Mouse (Mus musculus): ENCODE measurements around the gene Ppp4r3a. TPM values are rescaled to one million over a fixed set of nuclear protein-coding genes. Genes with fewer than 3 reads are reported as not detected.
A peak's percentile ranks its signal among the peaks of the same experiment; 100 is the strongest.

Ppp4r3a gene
- polyA plus RNA-seq, 1 experiment from 2014 or later, result 14.3 TPM

DNA sequence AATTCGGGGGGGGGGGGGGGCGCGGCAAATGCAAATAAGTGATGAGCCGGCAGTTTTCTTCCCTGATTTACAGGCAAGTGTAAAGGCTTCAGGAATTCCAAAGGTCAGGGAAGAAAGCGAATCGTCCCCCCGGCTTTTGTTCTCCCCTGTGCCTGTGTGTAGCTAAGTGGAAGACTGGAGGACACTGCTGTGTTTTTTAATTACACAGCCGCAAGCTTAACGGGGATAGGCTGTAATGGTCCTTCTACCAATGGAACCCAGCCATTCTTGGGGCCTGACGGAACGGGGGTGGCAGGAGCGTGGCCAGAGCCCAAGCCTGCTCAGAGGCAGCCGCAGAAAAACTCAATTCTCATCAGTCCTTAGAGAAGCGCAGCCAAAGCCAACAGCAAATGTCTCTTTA, 56.6 kb downstream of the Ppp4r3a start:
- no peaks in the 10 kb centered on the region for H3K9me3 ChIP-seq (ENCODE audit: control insufficient read depth, low read length)
- no peak overlapping the region for H3K9ac ChIP-seq (ENCODE audit: low read length)
- TF ChIP-seq EP300 (optimal IDR thresholded peaks at IDR 0.05), result no peak
- TF ChIP-seq CTCF (IDR thresholded peaks at IDR 0.05; ENCODE audit: low read depth), result no peak
- DNase-seq (ENCODE audit: low spot score) (no peak), ATAC-seq (ENCODE audit: low FRiP score, low TSS enrichment) (no peak)
- WGBS, result 18% methylated on average over 14 of the region's 14 CpGs
- H3K4me1 ChIP-seq (replicated peaks; ENCODE audit: control insufficient read depth, insufficient read depth), result no peaks in the 10 kb centered on the region
- H3K4me2 ChIP-seq (replicated peaks; ENCODE audit: low read depth), result peak overlapping the region; percentile 94
- no peaks in the 10 kb centered on the region for H3K36me3 ChIP-seq (ENCODE audit: control insufficient read depth, insufficient read depth, low read length)
- no peaks in the 10 kb centered on the region for H3K27me3 ChIP-seq (ENCODE audit: control insufficient read depth, insufficient read depth, low read length)
- H3K4me3 ChIP-seq (ENCODE audit: low read depth, low read length), result peak overlapping the region; percentile 64
- H3K27ac ChIP-seq (replicated peaks), result 0 out of 2 replicates have a peak overlapping the region, but pooled peaks have one; percentile 4

DNA sequence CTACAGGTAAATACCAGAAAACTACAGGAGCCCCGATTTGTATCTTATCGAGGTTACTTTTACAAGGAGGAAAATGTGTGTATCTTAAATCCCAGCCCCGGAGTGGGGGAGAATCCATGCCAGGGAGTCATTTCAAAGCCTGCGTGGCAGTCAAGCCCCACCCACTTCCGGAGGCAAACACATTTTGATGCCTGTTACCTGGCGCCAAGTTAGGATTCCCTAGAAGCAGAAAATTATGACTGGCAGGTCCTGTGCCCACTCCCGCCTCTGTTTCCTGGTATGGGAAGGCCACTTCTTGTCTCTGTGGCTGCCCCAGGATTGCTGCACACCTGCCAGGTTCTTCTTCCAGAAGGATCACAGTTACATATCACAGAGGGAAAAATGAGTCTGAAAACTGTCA, 57.0 kb downstream of the Ppp4r3a start:
- H3K27ac ChIP-seq (replicated peaks), result 0 out of 2 replicates have a peak overlapping the region, but pooled peaks have one; percentile 24
- H3K9me3 ChIP-seq (ENCODE audit: control insufficient read depth, low read length), result no peaks in the 10 kb centered on the region
- peak overlapping the region; percentile 94 for H3K4me2 ChIP-seq (replicated peaks; ENCODE audit: low read depth)
- no peaks in the 10 kb centered on the region for H3K27me3 ChIP-seq (ENCODE audit: control insufficient read depth, insufficient read depth, low read length)
- H3K4me1 ChIP-seq (replicated peaks; ENCODE audit: control insufficient read depth, insufficient read depth), result no peaks in the 10 kb centered on the region
- H3K9ac ChIP-seq (ENCODE audit: low read length), result no peak overlapping the region
- WGBS, result 49% methylated on average over 7 of the region's 7 CpGs
- no peaks in the 10 kb centered on the region for H3K36me3 ChIP-seq (ENCODE audit: control insufficient read depth, insufficient read depth, low read length)
- TF ChIP-seq EP300 (optimal IDR thresholded peaks at IDR 0.05), result no peak
- no peak for TF ChIP-seq CTCF (IDR thresholded peaks at IDR 0.05; ENCODE audit: low read depth)
- ATAC-seq (ENCODE audit: low FRiP score, low TSS enrichment) (peak; percentile 19; the same call in 1 of the 2 replicates), DNase-seq (ENCODE audit: low spot score) (peak; percentile 72)
- peak overlapping the region; percentile 64; the same call in 1 of the 2 replicates for H3K4me3 ChIP-seq (ENCODE audit: low read depth, low read length)

DNA sequence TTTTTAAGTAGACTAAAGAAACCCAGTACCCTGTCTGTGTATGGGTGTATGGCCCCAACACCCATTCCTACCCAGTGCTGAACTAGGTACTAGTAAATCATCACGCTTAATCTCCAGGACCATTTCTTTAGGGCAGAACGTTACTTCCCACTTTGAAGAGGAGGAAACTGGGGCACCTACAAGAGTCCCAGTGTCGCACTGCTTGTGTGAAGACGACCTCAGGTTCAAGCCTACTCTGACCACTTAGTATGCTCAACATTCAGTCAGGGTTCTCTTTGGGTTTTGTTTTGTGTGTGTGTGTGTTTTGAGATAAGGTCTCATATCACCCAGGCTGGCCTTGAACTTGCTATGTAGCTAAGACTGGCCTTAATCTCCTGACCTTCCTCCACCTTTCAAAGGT, 57.5 kb downstream of the Ppp4r3a start:
- no peaks in the 10 kb centered on the region for H3K4me1 ChIP-seq (replicated peaks; ENCODE audit: control insufficient read depth, insufficient read depth)
- TF ChIP-seq CTCF (IDR thresholded peaks at IDR 0.05; ENCODE audit: low read depth) (no peak), EP300 (optimal IDR thresholded peaks at IDR 0.05) (no peak)
- ATAC-seq (ENCODE audit: low FRiP score, low TSS enrichment) (no peak), DNase-seq (ENCODE audit: low spot score) (no peak)
- H3K36me3 ChIP-seq (ENCODE audit: control insufficient read depth, insufficient read depth, low read length), result no peaks in the 10 kb centered on the region
- H3K9ac ChIP-seq (ENCODE audit: low read length), result no peak overlapping the region
- peak overlapping the region; percentile 24; the same call in 1 of the 2 replicates for H3K27ac ChIP-seq (replicated peaks)
- H3K4me3 ChIP-seq (ENCODE audit: low read depth, low read length), result no peak overlapping the region
- no peak overlapping the region for H3K4me2 ChIP-seq (replicated peaks; ENCODE audit: low read depth)
- H3K9me3 ChIP-seq (ENCODE audit: control insufficient read depth, low read length), result no peaks in the 10 kb centered on the region
- H3K27me3 ChIP-seq (ENCODE audit: control insufficient read depth, insufficient read depth, low read length), result no peaks in the 10 kb centered on the region
- WGBS, result 67% methylated on average over 4 of the region's 4 CpGs

DNA sequence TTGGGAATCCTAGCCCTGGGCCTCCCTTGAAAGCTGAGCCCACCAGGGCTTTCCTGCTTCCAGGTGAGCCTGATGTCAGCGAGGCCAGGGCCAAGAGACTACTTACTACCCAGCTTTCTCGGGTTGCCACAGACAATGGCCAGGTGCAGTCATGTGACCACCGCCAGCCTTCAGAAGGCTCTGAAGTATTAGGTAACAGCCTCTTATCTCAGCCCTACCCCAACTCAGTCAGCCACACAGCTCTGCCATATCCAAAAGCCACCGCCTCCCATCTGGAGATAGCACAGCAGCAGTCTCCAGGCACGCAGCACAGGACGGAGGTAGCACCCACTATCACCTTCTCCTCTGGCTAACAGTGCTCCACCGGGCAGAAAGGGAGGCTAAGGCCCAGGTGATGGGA, 58.1 kb downstream of the Ppp4r3a start:
- H3K9ac ChIP-seq (ENCODE audit: low read length), result no peak overlapping the region
- no peaks in the 10 kb centered on the region for H3K27me3 ChIP-seq (ENCODE audit: control insufficient read depth, insufficient read depth, low read length)
- peak overlapping the region; percentile 20; the same call in 1 of the 2 replicates for H3K4me2 ChIP-seq (replicated peaks; ENCODE audit: low read depth)
- TF ChIP-seq CTCF (IDR thresholded peaks at IDR 0.05; ENCODE audit: low read depth), result no peak
- no peak for TF ChIP-seq EP300 (optimal IDR thresholded peaks at IDR 0.05)
- WGBS, result 53% methylated on average over 7 of the region's 7 CpGs
- H3K36me3 ChIP-seq (ENCODE audit: control insufficient read depth, insufficient read depth, low read length), result no peaks in the 10 kb centered on the region
- no peaks in the 10 kb centered on the region for H3K4me1 ChIP-seq (replicated peaks; ENCODE audit: control insufficient read depth, insufficient read depth)
- H3K9me3 ChIP-seq (ENCODE audit: control insufficient read depth, low read length), result no peaks in the 10 kb centered on the region
- ATAC-seq (ENCODE audit: low FRiP score, low TSS enrichment) (peak; percentile 67), DNase-seq (ENCODE audit: low spot score) (peak; percentile 79)
- peak overlapping the region; percentile 63 for H3K27ac ChIP-seq (replicated peaks)
- no peak overlapping the region for H3K4me3 ChIP-seq (ENCODE audit: low read depth, low read length)

DNA sequence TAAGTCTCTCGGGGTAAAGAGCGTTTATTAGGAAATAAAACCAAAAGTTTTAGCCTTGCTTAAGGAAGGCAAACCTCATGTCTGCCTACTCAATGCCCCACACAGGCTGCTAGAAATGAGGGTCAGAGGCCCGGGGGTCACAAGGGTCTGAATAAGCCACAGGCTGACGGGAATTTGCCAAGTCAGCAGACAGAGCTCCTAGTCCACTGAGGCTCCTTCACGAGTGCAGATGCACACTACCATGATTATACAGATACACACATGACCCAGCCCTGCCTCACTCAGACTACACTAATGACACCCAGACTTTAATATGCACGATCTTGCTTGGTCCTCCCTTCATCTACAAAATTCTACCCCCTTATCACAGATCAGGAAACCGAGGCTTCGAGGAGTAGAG, 58.7 kb downstream of the Ppp4r3a start:
- no peak for ATAC-seq (ENCODE audit: low FRiP score, low TSS enrichment)
- Histone ChIP-seq H3K4me3 (ENCODE audit: low read depth, low read length) (no peak overlapping the region), H3K27me3 (ENCODE audit: control insufficient read depth, insufficient read depth, low read length) (no peaks in the 10 kb centered on the region), H3K36me3 (ENCODE audit: control insufficient read depth, insufficient read depth, low read length) (no peaks in the 10 kb centered on the region), H3K4me2 (replicated peaks; ENCODE audit: low read depth) (no peak overlapping the region), H3K4me1 (replicated peaks; ENCODE audit: control insufficient read depth, insufficient read depth) (no peaks in the 10 kb centered on the region), H3K9me3 (ENCODE audit: control insufficient read depth, low read length) (no peaks in the 10 kb centered on the region), H3K9ac (ENCODE audit: low read length) (no peak overlapping the region), H3K27ac (replicated peaks) (0 out of 2 replicates have a peak overlapping the region, but pooled peaks have one; percentile 63)
- TF ChIP-seq EP300 (optimal IDR thresholded peaks at IDR 0.05) (no peak), CTCF (IDR thresholded peaks at IDR 0.05; ENCODE audit: low read depth) (no peak)
- DNase-seq (ENCODE audit: low spot score), result no peak
- WGBS, result 64% methylated on average over 8 of the region's 8 CpGs

DNA sequence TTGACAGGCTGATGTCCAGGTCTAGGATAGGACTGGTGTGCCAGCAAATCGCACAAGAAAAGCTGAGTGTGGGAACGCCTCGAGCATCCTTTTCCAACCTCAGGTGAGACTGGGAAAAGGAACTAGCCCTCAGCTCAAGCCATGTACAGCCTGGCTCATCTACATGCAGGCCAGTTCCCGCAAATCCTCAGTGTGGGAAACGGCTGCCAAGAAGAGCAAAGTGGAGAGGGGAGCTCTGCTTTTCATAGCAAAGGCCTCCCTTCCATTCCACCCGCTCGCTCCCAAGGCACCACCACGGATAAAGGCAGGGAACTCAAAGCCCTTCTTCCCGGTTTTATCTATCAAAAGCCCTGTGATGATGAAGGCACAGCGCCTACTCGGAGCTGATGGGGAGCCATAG, 60.4 kb downstream of the Ppp4r3a start:
- H3K9ac ChIP-seq (ENCODE audit: low read length), result no peak overlapping the region
- H3K9me3 ChIP-seq (ENCODE audit: control insufficient read depth, low read length), result no peaks in the 10 kb centered on the region
- WGBS, result 71% methylated on average over 11 of the region's 11 CpGs
- H3K4me1 ChIP-seq (replicated peaks; ENCODE audit: control insufficient read depth, insufficient read depth), result peaks cover 2% of the 10 kb centered on the region; the same call in 1 of the 2 replicates
- no peaks in the 10 kb centered on the region for H3K27me3 ChIP-seq (ENCODE audit: control insufficient read depth, insufficient read depth, low read length)
- no peak overlapping the region for H3K4me2 ChIP-seq (replicated peaks; ENCODE audit: low read depth)
- H3K36me3 ChIP-seq (ENCODE audit: control insufficient read depth, insufficient read depth, low read length), result no peaks in the 10 kb centered on the region
- ATAC-seq (ENCODE audit: low FRiP score, low TSS enrichment), result no peak
- TF ChIP-seq CTCF (IDR thresholded peaks at IDR 0.05; ENCODE audit: low read depth), result no peak
- TF ChIP-seq EP300 (optimal IDR thresholded peaks at IDR 0.05), result no peak
- H3K27ac ChIP-seq (replicated peaks), result no peak overlapping the region
- H3K4me3 ChIP-seq (ENCODE audit: low read depth, low read length), result no peak overlapping the region
- DNase-seq (ENCODE audit: low spot score), result no peak
